ENCODE assay signal across 8 mouse cellular contexts in genomic region chr5:136170512-136171362, GRCm38 (mm10). TPM values are rescaled to one million over a fixed set of nuclear protein-coding genes. Genes with fewer than 3 reads are reported as not detected.
DNase-seq lines count a peak whose midpoint lies in the region; ATAC-seq and TF ChIP-seq lines count a peak whose summit lies in the region.

TSS of gene Orai2 (minus strand) at chr5:136170713.

- H3K9ac ChIP-seq in hindbrain, postnatal 0 days (replicated peaks; ENCODE audit: low read length) = peak within 1 kb of the TSS; percentile 69

- ATAC-seq in activated CD4-positive, CD25-positive, alpha-beta regulatory T cell, adult 4 months = peak; percentile 68
- ATAC-seq in hindbrain, postnatal 0 days = peak; percentile 89

- TF ChIP-seq CTCF in cortical plate, adult 2 months (IDR thresholded peaks at IDR 0.05; ENCODE audit: extremely low read depth, insufficient read depth, low read length) = no peak
- TF ChIP-seq CTCF in hindbrain, postnatal 0 days (IDR thresholded peaks at IDR 0.05; ENCODE audit: low read depth) = no peak

- H3K36me3 ChIP-seq in hindbrain, postnatal 0 days (ENCODE audit: insufficient read depth, low read length) = no peaks in the 10 kb centered on the region

- peak within 1 kb of the TSS; percentile 48 for H3K4me3 ChIP-seq in cortical plate, adult 2 months (ENCODE audit: insufficient read depth, low read length)
- H3K4me3 ChIP-seq in hindbrain, postnatal 0 days (ENCODE audit: low read length) = peak within 1 kb of the TSS; percentile 59

- no peaks in the 10 kb centered on the region for H3K9me3 ChIP-seq in hindbrain, postnatal 0 days (ENCODE audit: low read length)

- peak within 1 kb of the TSS; percentile 90 for H3K4me2 ChIP-seq in hindbrain, postnatal 0 days (ENCODE audit: low read depth, low read length)

- WGBS in hindbrain, postnatal 0 days = 2% methylated on average over 45 of the region's 49 CpGs

- TF ChIP-seq POLR2A in cortical plate, adult 2 months (IDR thresholded peaks at IDR 0.05; ENCODE audit: extremely low read depth, insufficient read depth, low read length) = peak; percentile 33; the same call in 1 of the 2 replicates

- no peaks in the 10 kb centered on the region for H3K4me1 ChIP-seq in cortical plate, adult 2 months (ENCODE audit: control insufficient read depth, insufficient read depth, low read length)
- H3K4me1 ChIP-seq in hindbrain, postnatal 0 days (ENCODE audit: insufficient read depth, low read length) = peaks cover 4% of the 10 kb centered on the region; the same call in 1 of the 2 replicates

- H3K27ac ChIP-seq in cortical plate, adult 2 months (ENCODE audit: insufficient read depth, low read length) = 0 out of 2 replicates have a peak within 1 kb of the TSS, but pooled peaks have one; percentile 4
- peak within 1 kb of the TSS; percentile 83 for H3K27ac ChIP-seq in hindbrain, postnatal 0 days

- no peaks in the 10 kb centered on the region for H3K27me3 ChIP-seq in hindbrain, postnatal 0 days (ENCODE audit: insufficient read depth, low read length)

- DNase-seq in gastrocnemius, adult 8-10 months (ENCODE audit: low spot score in 2 of 2) = peak; percentile 34 to 52
- peak; percentile 91 for DNase-seq in hindbrain, postnatal 0 days (ENCODE audit: low spot score)
- DNase-seq in left cerebral cortex, adult 18-20 months (ENCODE audit: low spot score in 2 of 2) = peak; percentile 77 to 86
- DNase-seq in lung, postnatal 4 days = peak; percentile 89 to 91
- DNase-seq in retina, postnatal 7 days (ENCODE audit: low read depth, low spot score) = peak; percentile 49
- DNase-seq in urinary bladder, adult 18-20 months (ENCODE audit: low spot score in 2 of 2) = peak; percentile 74 to 82

RNA-seq across cellular contexts. Expression of gene Orai2, which starts in this region (rescaled TPM):
- 10 to 100 TPM; 62.2 to 74.1 TPM for polyA plus RNA-seq in activated CD4-positive, CD25-positive, alpha-beta regulatory T cell, adult 4 months (2017; shearing (Covaris generic))
- polyA plus RNA-seq in cortical plate, adult 2 months (2012; rRNA removed) = 54.6 and 73.6 TPM in 2 replicates
- 1 to 10 TPM in 1 of 4 experiments, under 1 TPM in 3; 0.32 to 1.0 (median 0.45) TPM for total RNA-seq in gastrocnemius, adult 8-10 months (2022)
- total RNA-seq in hindbrain, postnatal 0 days (2014; rRNA removed) = 122 and 148 TPM in 2 replicates
- 50.6 and 56.8 TPM in 2 replicates for polyA plus RNA-seq in hindbrain, postnatal 0 days (2015; fragmentation: Nextera tagmentation; extraction: Ambion mirVana)
- 10 to 100 TPM; 45.9 to 48.5 TPM for total RNA-seq in left cerebral cortex, adult 18-20 months (2021)

Comparison
In these comparisons a context has a peak if more than half of its experiments do, and no peak if none do; other contexts are left out.
1. Peak in every context shown above with its lines: DNase-seq, ATAC-seq, H3K4me3 ChIP-seq and H3K27ac ChIP-seq.
2. RNA of gene Orai2 (total RNA-seq): 122 to 148 TPM in hindbrain, postnatal 0 days and 45.9 to 48.5 TPM in left cerebral cortex, adult 18-20 months; 0.32 to 1.0 TPM in gastrocnemius, adult 8-10 months; every median in the first group is over 10 times any median in the second.